Mouse (Mus musculus): ENCODE measurements around the gene Gm266. TPM values are rescaled to one million over a fixed set of nuclear protein-coding genes. Genes with fewer than 3 reads are reported as not detected.
A peak's percentile ranks its signal among the peaks of the same experiment; 100 is the strongest.

The Gm266 gene
- total RNA-seq, 2 experiments from 2014 or later = not detected

- DNase-seq (ENCODE audit: low spot score in 2 of 2) = no peak
Observed at GRCm38 (mm10) chr12:111438850-111439249, 46.8 kb downstream of the Gm266 start.

- peak in 1 of 2 experiments; percentile 51 for DNase-seq (ENCODE audit: low spot score in 2 of 2)
Observed at GRCm38 (mm10) chr12:111437222-111437900, 48.3 kb downstream of the Gm266 start.

GRCm38 (mm10) chr12:111436640-111437039 lies 49.0 kb downstream of the Gm266 start:
- no peak for DNase-seq (ENCODE audit: low spot score in 2 of 2)

- DNase-seq (ENCODE audit: low spot score in 2 of 2) = no peak
Observed at GRCm38 (mm10) chr12:111436170-111436569, 49.5 kb downstream of the Gm266 start.

- DNase-seq (ENCODE audit: low spot score in 2 of 2) = no peak
Observed at GRCm38 (mm10) chr12:111434745-111435327, 50.8 kb downstream of the Gm266 start.

Other genes starting within 250 kb of the Gm266 start
- not detected for gene Amn, start 214.7 kb downstream of the Gm266 start, total RNA-seq (2021)
- 100 to 1,000 TPM; 113 to 138 TPM for gene Cdc42bpb, start 108.1 kb downstream of the Gm266 start, total RNA-seq (2021)
- gene Lbhd2, start 79.0 kb downstream of the Gm266 start, total RNA-seq (2021) = not detected
- 1 to 10 TPM; 3.3 to 4.1 TPM for gene Exoc3l4, start 68.8 kb downstream of the Gm266 start, total RNA-seq (2021)
- gene Tnfaip2, start 43.4 kb downstream of the Gm266 start, total RNA-seq (2021) = 10 to 100 TPM; 11.4 to 31.6 TPM
- gene Eif5, start 52.2 kb upstream of the Gm266 start, total RNA-seq (2021) = 100 to 1,000 TPM; 393 to 425 TPM
- gene Mark3, start 88.7 kb upstream of the Gm266 start, total RNA-seq (2021) = 10 to 100 TPM; 75.0 to 88.1 TPM
- 10 to 100 TPM; 45.2 to 76.0 TPM for gene Ckb, start 186.5 kb upstream of the Gm266 start, total RNA-seq (2021)
- gene Trmt61a, start 192.3 kb upstream of the Gm266 start, total RNA-seq (2021) = 10 to 100 TPM; 16.3 to 20.1 TPM
- gene Bag5, start 227.4 kb upstream of the Gm266 start, total RNA-seq (2021) = 10 to 100 TPM; 43.1 to 43.7 TPM
- 10 to 100 TPM; 61.0 to 61.3 TPM for gene Apopt1, start 227.4 kb upstream of the Gm266 start, total RNA-seq (2021)